Mouse (Mus musculus) lung, postnatal 0 days (tissue): ENCODE measurements around the gene Atxn7l1.

Experiments
- CTCF ChIP-seq: IDR thresholded peaks from 2 replicates; pipeline ENCODE4 v1.5.1; 2016; ENCODE audit warnings: antibody characterized with exemption, mild to moderate bottlenecking
- EP300 ChIP-seq: IDR thresholded peaks from 2 replicates; pipeline ENCODE4 v1.6.1; 2016; ENCODE audit warnings: antibody characterized with exemption, mild to moderate bottlenecking, control low read depth

DNA sequence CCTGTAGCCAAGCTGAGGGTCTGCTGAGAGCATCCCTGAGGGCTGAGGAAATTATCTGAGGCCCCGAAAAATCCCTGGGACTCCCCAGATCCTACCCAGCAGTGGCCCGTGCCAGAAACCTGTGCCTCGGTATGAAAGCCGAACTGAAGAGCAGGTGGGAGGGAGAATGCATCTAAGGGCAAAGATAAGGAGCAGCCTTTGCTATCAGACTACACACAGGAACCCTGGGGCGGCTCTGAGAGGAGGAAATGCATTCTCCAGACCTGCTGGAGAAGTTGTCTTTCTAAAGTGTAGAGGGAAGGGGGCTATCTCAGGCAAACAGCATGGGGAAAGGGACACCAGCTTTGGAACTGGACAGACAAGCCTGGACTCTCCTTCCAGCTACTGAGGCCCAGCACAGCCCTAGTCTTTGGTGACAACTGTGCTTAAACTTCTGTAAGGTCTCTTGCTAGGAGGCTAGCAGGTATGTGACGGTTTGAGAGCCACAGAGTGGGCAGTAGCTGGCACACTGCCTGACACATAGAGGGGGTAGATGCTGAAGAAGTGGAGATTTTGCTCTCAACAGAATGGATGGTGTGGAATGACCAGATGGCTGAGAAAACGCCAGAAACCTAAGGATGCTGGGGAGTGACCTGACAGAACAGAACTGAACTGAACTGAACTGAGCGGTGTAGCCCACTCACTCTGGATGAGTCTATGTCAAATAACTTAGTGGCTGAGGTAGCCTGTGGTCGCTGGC is 170.5 kb downstream of the Atxn7l1 start:
- TF ChIP-seq CTCF (no peak), EP300 (no peak)
